Mouse (Mus musculus) heart, postnatal 0 days (tissue): ENCODE measurements at regions not wholly inside any gene's neighbourhood (a gene's known extent, or its start where the extent isn't known, plus 50 kb on each side); places are given as distances from the start of the nearest gene placed in this dataset.
A peak's percentile ranks its signal among the peaks of the same experiment; 100 is the strongest.

Experiments
- ATAC-seq: fragments of 200-750 bp; cut with Nextera tagmentation; 2 replicates; pipeline ENCODE4 v1.8.0; 2017; ENCODE audit warnings: low read depth, moderate number of reproducible peaks, moderate library complexity; ENCODE audit not compliant: insufficient read depth
- DNase-seq: peaks from one replicate; pipeline ENCODE4 v3.0.0-alpha.2; 2016; ENCODE audit warnings: low spot score
- H3K27ac ChIP-seq: fragments of 300-500 bp; sonication (generic); 2 replicates; pipeline ENCODE4 v1.5.1; 2014; ENCODE audit warnings: low read depth, mild to moderate bottlenecking
- H3K27me3 ChIP-seq: fragments of 300-500 bp; sonication (generic); 2 replicates; pipeline ENCODE4 v1.6.1; 2014; ENCODE audit warnings: low read length, mixed read lengths; ENCODE audit not compliant: control insufficient read depth, insufficient read depth
- H3K36me3 ChIP-seq: fragments of 300-500 bp; sonication (generic); replicated peaks from 2 replicates; pipeline ENCODE4 v1.6.1; 2014; ENCODE audit warnings: low read length, mixed read lengths; ENCODE audit not compliant: control insufficient read depth, insufficient read depth
- H3K4me1 ChIP-seq: fragments of 300-500 bp; sonication (generic); 2 replicates; pipeline ENCODE4 v1.6.1; 2014; ENCODE audit warnings: antibody characterized with exemption; ENCODE audit not compliant: control insufficient read depth, insufficient read depth
- H3K4me2 ChIP-seq: fragments of 300-500 bp; sonication (generic); 2 replicates; pipeline ENCODE4 v1.6.1; 2014; ENCODE audit warnings: low read depth, mild to moderate bottlenecking, low read length, moderate library complexity
- H3K4me3 ChIP-seq: fragments of 300-500 bp; sonication (generic); 2 replicates; pipeline ENCODE4 v1.5.1; 2014; ENCODE audit warnings: low read depth, low read length
- H3K9ac ChIP-seq: fragments of 300-500 bp; sonication (generic); replicated peaks from 2 replicates; pipeline ENCODE4 v1.6.1; 2014; ENCODE audit warnings: low read depth, low read length, mixed read lengths
- H3K9me3 ChIP-seq: fragments of 300-500 bp; sonication (generic); replicated peaks from 2 replicates; pipeline ENCODE4 v1.6.1; 2016; ENCODE audit warnings: low read length; ENCODE audit not compliant: control insufficient read depth
- CTCF ChIP-seq: IDR thresholded peaks from 2 replicates; pipeline ENCODE4 v1.5.1; 2016; ENCODE audit warnings: antibody characterized with exemption, control low read depth, low read depth
- EP300 ChIP-seq: IDR thresholded peaks from 2 replicates; pipeline ENCODE4 v1.6.1; 2016; ENCODE audit warnings: antibody characterized with exemption, low read depth
- WGBS: fragments of 180-500 bp; shearing (Covaris S2); extraction: QIAGEN DNeasy Blood & Tissue Kit; methylation state at CpG from one replicate; pipeline ENCODE4 v1.1.7; 2014; 5-methylcytosine and 5-hydroxymethylcytosine counted together

GRCm38 (mm10) chr12:63598905-63599304, 875.6 kb downstream of the Fscb start:
- Histone ChIP-seq H3K36me3 (no peaks in the 10 kb centered on the region), H3K27ac (no peak overlapping the region), H3K4me1 (no peaks in the 10 kb centered on the region), H3K4me2 (no peak overlapping the region), H3K9ac (no peak overlapping the region), H3K9me3 (no peaks in the 10 kb centered on the region), H3K4me3 (no peak overlapping the region), H3K27me3 (no peaks in the 10 kb centered on the region)
- TF ChIP-seq CTCF: no peak
- TF ChIP-seq EP300: no peak
- DNase-seq: no peak
- 68% methylated on average over 6 of the region's 6 CpGs for WGBS
- no peak for ATAC-seq

GRCm38 (mm10) chr12:63554672-63555071, 919.8 kb downstream of the Fscb start:
- Histone ChIP-seq H3K27ac (no peak overlapping the region), H3K4me2 (no peak overlapping the region), H3K9ac (no peak overlapping the region), H3K27me3 (no peaks in the 10 kb centered on the region), H3K4me3 (no peak overlapping the region), H3K9me3 (no peaks in the 10 kb centered on the region), H3K4me1 (no peaks in the 10 kb centered on the region), H3K36me3 (no peaks in the 10 kb centered on the region)
- ATAC-seq (no peak), DNase-seq (no peak)
- WGBS: 89% methylated on average over 1 of the region's 1 CpGs
- TF ChIP-seq CTCF (no peak), EP300 (no peak)

DNA sequence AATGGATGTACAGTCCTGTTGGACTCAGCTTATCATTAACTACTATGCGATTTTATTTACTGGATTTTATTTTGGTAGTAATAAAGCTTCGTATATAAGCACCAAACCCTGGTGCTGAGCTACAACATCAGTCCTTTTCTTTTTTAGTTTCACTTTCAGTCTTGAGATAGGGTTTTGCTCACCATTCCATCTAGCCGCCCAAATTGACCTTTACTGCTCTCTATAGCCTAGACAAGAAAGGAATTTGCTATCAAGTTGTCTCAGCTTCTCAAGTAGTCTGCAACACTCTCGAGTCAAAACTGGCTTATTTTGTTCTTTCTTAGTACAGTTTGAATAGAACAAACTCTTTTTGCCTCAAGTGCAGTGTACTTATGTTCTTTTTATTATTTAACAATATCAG, 921.7 kb downstream of the Fscb start:
- DNase-seq: peak; percentile 30
- H3K27me3 ChIP-seq: no peaks in the 10 kb centered on the region
- H3K9ac ChIP-seq: no peak overlapping the region
- H3K27ac ChIP-seq: no peak overlapping the region
- WGBS: 25% methylated on average over 4 of the region's 4 CpGs
- peak overlapping the region; percentile 28 for H3K4me3 ChIP-seq
- TF ChIP-seq CTCF (no peak), EP300 (no peak)
- no peaks in the 10 kb centered on the region for H3K36me3 ChIP-seq
- H3K4me1 ChIP-seq: no peaks in the 10 kb centered on the region
- peak overlapping the region; percentile 48 for H3K4me2 ChIP-seq
- ATAC-seq: no peak
- no peaks in the 10 kb centered on the region for H3K9me3 ChIP-seq

DNA sequence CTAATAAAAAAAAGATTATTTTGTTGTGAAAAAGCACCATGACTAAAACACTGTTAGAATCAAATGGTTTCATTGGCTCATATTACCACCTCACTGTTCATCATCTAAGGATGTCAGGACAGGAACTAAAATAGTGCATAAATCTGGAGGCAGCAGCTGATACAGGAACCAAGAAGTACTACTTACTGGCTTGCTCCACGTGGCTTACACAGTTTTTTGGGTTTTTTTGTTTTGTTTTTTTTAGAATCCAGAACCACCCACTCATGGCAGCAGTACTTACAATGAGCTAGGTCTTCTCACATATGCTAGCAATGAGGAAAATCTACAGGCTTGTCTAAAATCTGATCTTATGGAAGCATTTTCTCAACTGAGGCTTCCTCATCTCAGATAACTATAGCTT, 940.4 kb downstream of the Fscb start:
- no peak for TF ChIP-seq EP300
- TF ChIP-seq CTCF: no peak
- H3K9me3 ChIP-seq: no peaks in the 10 kb centered on the region
- H3K4me1 ChIP-seq: no peaks in the 10 kb centered on the region
- no peak overlapping the region for H3K9ac ChIP-seq
- WGBS: 35% methylated on average over 1 of the region's 1 CpGs
- H3K27me3 ChIP-seq: no peaks in the 10 kb centered on the region
- ATAC-seq: no peak
- H3K4me3 ChIP-seq: no peak overlapping the region
- no peaks in the 10 kb centered on the region for H3K36me3 ChIP-seq
- H3K4me2 ChIP-seq: no peak overlapping the region
- no peak overlapping the region for H3K27ac ChIP-seq
- no peak for DNase-seq

DNA sequence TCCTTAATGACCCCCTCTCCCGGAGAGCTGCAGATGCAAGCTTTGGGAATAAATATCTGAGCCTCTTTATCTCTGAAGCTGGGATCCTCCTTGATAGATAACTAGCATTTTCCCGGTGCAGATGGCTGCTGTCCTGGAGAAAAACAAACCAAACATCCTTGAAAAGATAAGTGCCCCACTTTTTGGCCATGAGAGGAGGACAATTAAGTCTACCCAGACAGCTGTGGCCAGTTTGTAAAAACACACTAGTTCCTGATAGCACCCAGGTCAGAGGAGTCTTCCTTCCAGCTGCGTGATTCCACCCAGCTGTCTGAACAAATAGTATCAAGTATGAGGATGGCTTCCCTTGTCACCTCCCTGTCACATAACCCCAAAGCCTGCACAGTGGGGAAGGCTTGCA, 970.7 kb downstream of the Fscb start:
- DNase-seq (no peak), ATAC-seq (no peak)
- H3K36me3 ChIP-seq: no peaks in the 10 kb centered on the region
- 11% methylated on average over 3 of the region's 3 CpGs for WGBS
- H3K4me1 ChIP-seq: no peaks in the 10 kb centered on the region
- H3K9me3 ChIP-seq: no peaks in the 10 kb centered on the region
- TF ChIP-seq CTCF (no peak), EP300 (no peak)
- no peak overlapping the region for H3K4me3 ChIP-seq
- H3K9ac ChIP-seq: no peak overlapping the region
- no peak overlapping the region for H3K4me2 ChIP-seq
- H3K27me3 ChIP-seq: no peaks in the 10 kb centered on the region
- no peak overlapping the region for H3K27ac ChIP-seq

- no peak for DNase-seq
Measured at GRCm38 (mm10) chr12:63490405-63490804, 984.1 kb downstream of the Fscb start.

More at GRCm38 (mm10) chr12:63490405-63490804, 984.1 kb downstream of the Fscb start:
- H3K4me1 ChIP-seq: no peaks in the 10 kb centered on the region
- no peaks in the 10 kb centered on the region for H3K9me3 ChIP-seq
- no peak overlapping the region for H3K9ac ChIP-seq
- no peaks in the 10 kb centered on the region for H3K27me3 ChIP-seq
- no peak overlapping the region for H3K4me3 ChIP-seq
- no peak for TF ChIP-seq EP300
- TF ChIP-seq CTCF: no peak
- H3K36me3 ChIP-seq: no peaks in the 10 kb centered on the region
- H3K4me2 ChIP-seq: no peak overlapping the region
- ATAC-seq: no peak
- H3K27ac ChIP-seq: no peak overlapping the region
